Mouse (Mus musculus): ENCODE measurements around the gene Aff4.

DNA sequence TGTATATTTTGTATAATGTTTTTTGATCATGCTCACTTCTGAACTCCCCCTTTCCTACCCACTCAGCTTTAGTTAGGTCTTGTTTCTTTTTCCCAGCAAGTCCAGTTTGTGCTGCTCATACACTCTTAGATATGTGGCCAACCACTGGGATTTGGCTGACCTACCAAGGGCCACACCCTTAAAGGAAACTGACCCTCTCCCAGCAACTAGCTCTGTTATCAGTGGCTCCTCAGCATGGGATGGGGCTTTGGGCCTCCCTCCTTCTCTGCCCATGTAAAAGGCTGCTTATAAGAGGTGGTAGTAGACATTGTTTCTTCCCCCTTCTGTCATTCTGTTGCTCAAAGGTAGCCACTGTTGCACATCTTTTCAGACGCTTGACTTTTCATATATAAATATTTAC, 28.3 kb downstream of the Aff4 start:
- TF ChIP-seq CHD1 (IDR thresholded peaks at IDR 0.05; ENCODE audit: low read depth, low read length) (no peak), ZNF384 (IDR thresholded peaks at IDR 0.05; ENCODE audit: low read depth, low read length) (no peak), CTCF (conservative IDR thresholded peaks at IDR 0.05 in 1 of 2, IDR thresholded peaks at IDR 0.05 in 1 of 2; ENCODE audit: low read depth in 2 of 2, low read length in 2 of 2) (no peak), MAZ (IDR thresholded peaks at IDR 0.05; ENCODE audit: low read depth, low read length) (no peak), POLR2A (IDR thresholded peaks at IDR 0.05; ENCODE audit: low read depth, low read length) (no peak), ZMIZ1 (IDR thresholded peaks at IDR 0.05; ENCODE audit: low read depth, low read length) (no peak), TCF12 (IDR thresholded peaks at IDR 0.05; ENCODE audit: low read depth, low read length) (no peak)
